Comparison of ENCODE assay signal across 9 mouse cellular contexts in genomic region chr7:18949781-18950522, GRCm38 (mm10). TPM values are rescaled to one million over a fixed set of nuclear protein-coding genes. Genes with fewer than 3 reads are reported as not detected.
DNase-seq lines count a peak whose midpoint lies in the region; ATAC-seq lines count a peak whose summit lies in the region.
"Had no signal": no experiment of that assay in that cellular context is flagged by ENCODE, and none has a peak within 500 bp of the region (broad histone marks: within the 10 kb centered on the region; RNA-seq: fewer than 3 reads in every experiment).

No protein-coding gene starts in this region.

- H3K27ac ChIP-seq in brown adipose tissue, adult 24 weeks (replicated peaks; ENCODE audit: low read depth, low read length) = peak overlapping the region; percentile 93
- H3K27ac ChIP-seq in hindbrain, embryonic 11.5 days (ENCODE audit: low read depth, low read length) = peak overlapping the region; percentile 96
- peak overlapping the region; percentile 77 for H3K27ac ChIP-seq in neural tube, embryonic 15.5 days (replicated peaks)
- H3K27ac ChIP-seq: macrophage had no signal

- H3K27me3 ChIP-seq in hindbrain, embryonic 11.5 days (ENCODE audit: control insufficient read depth, insufficient read depth, low read length) = no peaks in the 10 kb centered on the region
- H3K27me3 ChIP-seq in neural tube, embryonic 15.5 days (replicated peaks) = no peaks in the 10 kb centered on the region

- peaks cover 12% of the 10 kb centered on the region for H3K36me3 ChIP-seq in hindbrain, embryonic 11.5 days (ENCODE audit: control insufficient read depth, insufficient read depth, low read length)
- H3K36me3 ChIP-seq in neural tube, embryonic 15.5 days = peaks cover 47% of the 10 kb centered on the region

- H3K4me3 ChIP-seq in brown adipose tissue, adult 24 weeks (ENCODE audit: insufficient read depth, low read depth, low read length) = no peak overlapping the region
- no peak overlapping the region for H3K4me3 ChIP-seq in hindbrain, embryonic 11.5 days (ENCODE audit: low read depth, low read length)
- no peak overlapping the region for H3K4me3 ChIP-seq in neural tube, embryonic 15.5 days (replicated peaks)

- peak; percentile 45 for DNase-seq in layer of hippocampus, adult 9-11 months
- DNase-seq in layer of hippocampus, adult 9-10 months (ENCODE audit: low spot score) = no peak
- peak; percentile 94 for DNase-seq in hindbrain, embryonic 11.5 days (ENCODE audit: low spot score)
- no peak for DNase-seq in kidney, adult 11 months
- DNase-seq in lung, postnatal 4 days = no peak
- no peak for DNase-seq in ovary, postnatal 36 days (ENCODE audit: low spot score)

- ATAC-seq in hindbrain, embryonic 11.5 days (ENCODE audit: low FRiP score) = peak; percentile 96
- peak; percentile 78 for ATAC-seq in neural tube, embryonic 15.5 days (ENCODE audit: low FRiP score)

- H3K4me2 ChIP-seq in hindbrain, embryonic 11.5 days (replicated peaks; ENCODE audit: low read depth, low read length) = 0 out of 2 replicates have a peak overlapping the region, but pooled peaks have one; percentile 11
- H3K4me2 ChIP-seq in neural tube, embryonic 15.5 days = peak overlapping the region; percentile 32

- peak overlapping the region; percentile 8; the same call in 1 of the 2 replicates for H3K9ac ChIP-seq in hindbrain, embryonic 11.5 days (ENCODE audit: low read depth, low read length)
- no peak overlapping the region for H3K9ac ChIP-seq in neural tube, embryonic 15.5 days (replicated peaks)

- WGBS in hindbrain, embryonic 11.5 days = 23% methylated on average over 12 of the region's 12 CpGs
- 13% methylated on average over 12 of the region's 12 CpGs for WGBS in neural tube, embryonic 15.5 days

- no peaks in the 10 kb centered on the region for H3K9me3 ChIP-seq in hindbrain, embryonic 11.5 days (ENCODE audit: control insufficient read depth, low read length)
- no peaks in the 10 kb centered on the region for H3K9me3 ChIP-seq in neural tube, embryonic 15.5 days (replicated peaks)

- H3K4me1 ChIP-seq in brown adipose tissue, adult 24 weeks (ENCODE audit: control insufficient read depth, insufficient read depth, insufficient read length, low read length) = peaks cover 24% of the 10 kb centered on the region
- peaks cover 23% of the 10 kb centered on the region for H3K4me1 ChIP-seq in hindbrain, embryonic 11.5 days (replicated peaks; ENCODE audit: control insufficient read depth, insufficient read depth, low read length)
- peaks cover 39% of the 10 kb centered on the region for H3K4me1 ChIP-seq in neural tube, embryonic 15.5 days

RNA-seq across cellular contexts. Expression of gene Nova2, which starts 24.3 kb away (rescaled TPM):
- 1.1 and 1.6 TPM in 2 replicates for polyA plus RNA-seq in brown adipose tissue, adult 24 weeks (2012; ENCODE audit: insufficient read depth, insufficient read length, missing spikeins)
- 12.7 and 18.0 TPM in 2 replicates for polyA plus RNA-seq in hindbrain, embryonic 11.5 days (2014; fragmentation: Nextera tagmentation; extraction: Ambion mirVana)
- 9.4 and 10.6 TPM in 2 replicates for polyA plus RNA-seq in neural tube, embryonic 15.5 days (2015; fragmentation: Nextera tagmentation; extraction: Ambion mirVana)

RNA-seq across cellular contexts. Expression of gene Nanos2, which starts 37.2 kb away (rescaled TPM):
- polyA plus RNA-seq in brown adipose tissue, adult 24 weeks (2012; ENCODE audit: insufficient read depth, insufficient read length, missing spikeins) = not detected in 2 replicates
- polyA plus RNA-seq in hindbrain, embryonic 11.5 days (2014; fragmentation: Nextera tagmentation; extraction: Ambion mirVana) = 0.46 TPM in 1 of 2 replicates, not detected in the other
- polyA plus RNA-seq in neural tube, embryonic 15.5 days (2015; fragmentation: Nextera tagmentation; extraction: Ambion mirVana) = 0.84 and 0.93 TPM in 2 replicates
- polyA plus RNA-seq: macrophage had no signal

RNA-seq across cellular contexts. Expression of gene Ccdc61, which starts 39.7 kb away (rescaled TPM):
- polyA plus RNA-seq in brown adipose tissue, adult 24 weeks (2012; ENCODE audit: insufficient read depth, insufficient read length, missing spikeins) = 4.4 and 6.3 TPM in 2 replicates
- polyA plus RNA-seq in hindbrain, embryonic 11.5 days (2014; fragmentation: Nextera tagmentation; extraction: Ambion mirVana) = 22.9 and 27.3 TPM in 2 replicates
- 29.9 and 31.9 TPM in 2 replicates for polyA plus RNA-seq in neural tube, embryonic 15.5 days (2015; fragmentation: Nextera tagmentation; extraction: Ambion mirVana)

RNA-seq across cellular contexts. Expression of gene Mypop, which starts 41.1 kb away (rescaled TPM):
- 2.7 and 6.0 TPM in 2 replicates for polyA plus RNA-seq in brown adipose tissue, adult 24 weeks (2012; ENCODE audit: insufficient read depth, insufficient read length, missing spikeins)
- 4.6 TPM in 2 replicates for polyA plus RNA-seq in hindbrain, embryonic 11.5 days (2014; fragmentation: Nextera tagmentation; extraction: Ambion mirVana)
- polyA plus RNA-seq in neural tube, embryonic 15.5 days (2015; fragmentation: Nextera tagmentation; extraction: Ambion mirVana) = 7.6 and 8.0 TPM in 2 replicates

RNA-seq across cellular contexts. Expression of gene Irf2bp1, which starts 53.9 kb away (rescaled TPM):
- polyA plus RNA-seq in brown adipose tissue, adult 24 weeks (2012; ENCODE audit: insufficient read depth, insufficient read length, missing spikeins) = 7.9 and 11.4 TPM in 2 replicates
- polyA plus RNA-seq in hindbrain, embryonic 11.5 days (2014; fragmentation: Nextera tagmentation; extraction: Ambion mirVana) = 25.2 and 26.0 TPM in 2 replicates
- polyA plus RNA-seq in neural tube, embryonic 15.5 days (2015; fragmentation: Nextera tagmentation; extraction: Ambion mirVana) = 28.4 and 28.6 TPM in 2 replicates

Comparison
In these comparisons a context has a peak if more than half of its experiments do, and no peak if none do; other contexts are left out.
1. DNase-seq: peak in layer of hippocampus, adult 9-11 months (single experiment) and hindbrain, embryonic 11.5 days (single experiment); none in layer of hippocampus, adult 9-10 months (single experiment), kidney, adult 11 months (single experiment), lung, postnatal 4 days (0 of 2) and ovary, postnatal 36 days (single experiment).
2. Peak in every context shown above with its lines, with median percentiles within 50 percentile points of each other: H3K27ac ChIP-seq.